Mouse (Mus musculus) hindlimb bud, embryonic 11.5 days (tissue): Measurements from ENCODE around the gene Washc4.
"Not testable (repeated sequence)": the region's sequence is repeated elsewhere in the genome, so short reads cannot be mapped to it uniquely, and the experiment has no call there.

Source experiments
- DNase-seq: peaks from one replicate; pipeline ENCODE4 v3.0.0-alpha.2; 2012; ENCODE audit warnings: low read depth, low spot score; ENCODE audit errors: extremely low spot score

Gene Washc4

GRCm38 (mm10) chr10:83543439-83544102 lies at the start of gene Washc4:
Gene Washc4, plus strand, starts transcription at chr10:83543752.
- peak; percentile 39 for DNase-seq

GRCm38 (mm10) chr10:83497321-83497720 lies 46.2 kb upstream of the Washc4 start:
- DNase-seq = no peak

GRCm38 (mm10) chr10:83508962-83509660 lies 34.4 kb upstream of the Washc4 start:
- DNase-seq = no peak

- no peak for DNase-seq
These were observed 32.2 kb upstream of the Washc4 start for GRCm38 (mm10) chr10:83511304-83511703.

GRCm38 (mm10) chr10:83513736-83514135 lies 29.8 kb upstream of the Washc4 start:
- no peak for DNase-seq

GRCm38 (mm10) chr10:83520990-83521389 lies 22.6 kb upstream of the Washc4 start:
- DNase-seq = no peak

GRCm38 (mm10) chr10:83524238-83524637 lies 19.3 kb upstream of the Washc4 start:
- not testable (repeated sequence) for DNase-seq

GRCm38 (mm10) chr10:83530384-83530967 lies 13.1 kb upstream of the Washc4 start:
- no peak for DNase-seq

- DNase-seq = no peak
These were observed 10.2 kb upstream of the Washc4 start for GRCm38 (mm10) chr10:83533258-83533909.

- no peak for DNase-seq
These were observed 9.7 kb upstream of the Washc4 start, which contains the start of gene Aldh1l2 for GRCm38 (mm10) chr10:83533910-83534283. Gene Aldh1l2, minus strand, starts transcription at chr10:83534140.

- DNase-seq = no peak
These were observed 7.1 kb upstream of the Washc4 start for GRCm38 (mm10) chr10:83536436-83536835.

GRCm38 (mm10) chr10:83539311-83539980 lies 4.1 kb upstream of the Washc4 start:
- no peak for DNase-seq

GRCm38 (mm10) chr10:83540092-83540491 lies 3.5 kb upstream of the Washc4 start:
- no peak for DNase-seq

GRCm38 (mm10) chr10:83542241-83542640 lies 1.3 kb upstream of the Washc4 start:
- no peak for DNase-seq

GRCm38 (mm10) chr10:83544103-83544479 lies 539 bp downstream of the Washc4 start:
- no peak for DNase-seq

- no peak for DNase-seq
These were observed 1.8 kb downstream of the Washc4 start for GRCm38 (mm10) chr10:83545341-83545740.

GRCm38 (mm10) chr10:83563005-83563404 lies 19.5 kb downstream of the Washc4 start:
- no peak for DNase-seq

GRCm38 (mm10) chr10:83565449-83566441 lies 22.2 kb downstream of the Washc4 start:
- no peak for DNase-seq

GRCm38 (mm10) chr10:83590801-83591200 lies 47.2 kb downstream of the Washc4 start:
- no peak for DNase-seq

- no peak for DNase-seq
These were observed 49.1 kb downstream of the Washc4 start for GRCm38 (mm10) chr10:83592616-83593015.
